Mouse (Mus musculus) adrenal gland, postnatal 25 days (tissue): ENCODE results near the gene Thoc7. TPM values are rescaled to one million over a fixed set of nuclear protein-coding genes. Genes with fewer than 3 reads are reported as not detected.

ENCODE experiments used
- DNase-seq: peaks from one replicate; pipeline ENCODE4 v3.0.0; 2021; ENCODE audit warnings: mixed read lengths
- total RNA-seq: library from RNA; stranded (reverse); gene quantifications from 2 replicates; pipeline ENCODE4 v1.2.3, GENCODE M21; 2021

The Thoc7 gene
- total RNA-seq, 1 experiment from 2014 or later = 105 TPM

- no peak for DNase-seq
Observed at GRCm38 (mm10) chr14:13933290-13934051, 28.2 kb downstream of the Thoc7 start.

- no peak for DNase-seq
Observed at GRCm38 (mm10) chr14:13917630-13918029, 44.0 kb downstream of the Thoc7 start.

- no peak for DNase-seq
Observed at GRCm38 (mm10) chr14:13917208-13917607, 44.4 kb downstream of the Thoc7 start.

- DNase-seq = no peak
Observed at GRCm38 (mm10) chr14:13915207-13915606, 46.4 kb downstream of the Thoc7 start.

GRCm38 (mm10) chr14:13914387-13915082 lies 47.1 kb downstream of the Thoc7 start, which contains the start of gene Gm281:
Gene Gm281 (minus strand): TSS chr14:13914478.
- no peak for DNase-seq

- no peak for DNase-seq
Observed at GRCm38 (mm10) chr14:13910148-13910547, 51.5 kb downstream of the Thoc7 start.

- no peak for DNase-seq
Observed at GRCm38 (mm10) chr14:13907145-13907544, 54.5 kb downstream of the Thoc7 start.

GRCm38 (mm10) chr14:13906461-13906860 lies 55.2 kb downstream of the Thoc7 start:
- no peak for DNase-seq

GRCm38 (mm10) chr14:13901611-13902067 lies 60.0 kb downstream of the Thoc7 start:
- peak; percentile 18 for DNase-seq

Other genes with a start within 250 kb of the Thoc7 start
- not detected in 2 replicates for gene Gm281, start 47.4 kb downstream of the Thoc7 start, total RNA-seq
- gene Atxn7, start 412 bp downstream of the Thoc7 start, total RNA-seq = 28.7 and 30.4 TPM in 2 replicates
- gene Psmd6, start 159.1 kb upstream of the Thoc7 start, total RNA-seq = 127 and 138 TPM in 2 replicates
- gene Olfr720, start 225.0 kb upstream of the Thoc7 start, total RNA-seq = not detected in 2 replicates